Mouse (Mus musculus) brain, embryonic 14.5 days (tissue): ENCODE results near the gene Trim41. TPM values are rescaled to one million over a fixed set of nuclear protein-coding genes. Genes with fewer than 3 reads are reported as not detected.

Experiments
- DNase-seq: peaks from one replicate; pipeline ENCODE4 v3.0.0-alpha.2; 2011; ENCODE audit warnings: low read depth
- CTCF ChIP-seq: fragments of 200-500 bp; IDR thresholded peaks from 2 replicates; pipeline ENCODE4 v1.5.1; 2012; ENCODE audit warnings: inconsistent platforms, mild to moderate bottlenecking, moderate library complexity, borderline replicate concordance; ENCODE audit not compliant: insufficient read depth, insufficient read length; ENCODE audit errors: extremely low read depth
- POLR2A ChIP-seq: fragments of 200-500 bp; IDR thresholded peaks from 2 replicates; pipeline ENCODE4 v1.6.1; 2012; ENCODE audit warnings: mild to moderate bottlenecking, inconsistent platforms, borderline replicate concordance; ENCODE audit not compliant: poor library complexity, insufficient read depth, insufficient read length, severe bottlenecking; ENCODE audit errors: extremely low read depth
- polyA plus RNA-seq: library from polyadenylated mRNA; depleted of rRNA; stranded (reverse); fragments of >200 nt; gene quantifications from 2 replicates; pipeline ENCODE4 v1.2.3, GENCODE M21; 2012; rRNA removed

Trim41 gene
- 39.3 and 44.2 TPM in 2 replicates for polyA plus RNA-seq

DNA sequence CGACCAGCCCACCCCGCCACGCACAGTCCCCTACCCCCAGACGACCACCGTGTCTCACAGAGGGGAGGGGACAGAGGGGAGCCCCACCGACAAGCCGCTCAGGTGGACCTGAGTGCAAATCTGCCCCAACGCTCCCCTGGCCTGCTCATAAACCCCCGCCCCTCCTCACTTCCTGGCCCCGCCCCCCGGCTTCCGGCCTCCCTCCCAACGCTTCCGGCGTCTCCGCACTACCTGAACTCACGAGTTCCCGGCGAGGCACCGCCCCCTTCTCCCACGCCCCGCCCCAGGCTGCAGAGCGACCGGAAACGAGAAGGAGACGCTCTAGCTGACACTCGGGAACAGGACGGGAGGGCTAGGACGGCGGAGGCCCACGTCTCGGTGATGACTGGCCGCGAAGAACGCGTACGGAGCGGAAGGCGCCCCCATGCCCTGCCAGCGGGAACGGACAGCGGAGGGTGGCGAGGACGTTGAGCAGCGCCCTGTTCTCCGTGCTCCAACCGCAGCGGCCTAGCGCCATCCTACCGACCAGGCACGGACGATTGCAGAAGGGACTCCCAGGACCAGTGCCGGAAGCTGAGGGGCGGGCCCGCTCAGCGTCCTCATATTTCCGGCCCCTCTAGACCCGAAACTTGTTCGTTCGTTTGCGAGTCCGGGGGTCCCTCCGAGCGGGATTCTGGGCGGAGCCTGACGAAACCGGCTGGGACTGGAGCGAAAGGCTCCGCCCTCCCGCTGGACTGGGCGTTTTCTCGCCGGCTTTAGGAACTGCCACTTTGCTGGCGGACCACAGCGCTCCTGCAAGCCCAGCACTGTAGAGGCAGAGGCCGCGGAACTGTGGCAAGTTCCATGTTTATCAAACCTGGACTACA, at the start of gene Trim41:
TSS of gene Trim41 (minus strand) at position 554 of the 866 bp plus-strand sequence.
- no peak; the same call in 1 of the 2 replicates for TF ChIP-seq POLR2A
- peak; percentile 100 for DNase-seq

DNA sequence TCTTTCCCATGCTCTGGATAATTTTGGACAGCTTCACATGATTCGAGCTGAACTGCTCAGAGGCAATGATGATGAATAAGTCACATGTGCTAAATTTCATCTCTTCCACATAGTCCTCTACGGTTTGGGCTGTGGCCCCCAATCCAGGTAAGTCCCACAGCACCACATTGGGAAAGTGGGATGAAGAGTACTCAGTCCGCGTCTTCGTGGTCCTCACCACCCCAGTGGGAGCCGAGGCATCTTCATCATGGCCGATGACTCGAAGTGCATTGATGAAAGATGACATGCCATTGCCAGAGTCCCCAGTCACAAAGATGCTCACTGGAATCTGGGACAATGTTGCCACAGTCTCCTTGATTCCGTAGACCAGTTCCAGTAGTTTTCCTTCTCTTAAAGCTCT, 49.3 kb upstream of the Trim41 start:
- TF ChIP-seq POLR2A = no peak
- TF ChIP-seq CTCF = no peak
- no peak for DNase-seq

DNA sequence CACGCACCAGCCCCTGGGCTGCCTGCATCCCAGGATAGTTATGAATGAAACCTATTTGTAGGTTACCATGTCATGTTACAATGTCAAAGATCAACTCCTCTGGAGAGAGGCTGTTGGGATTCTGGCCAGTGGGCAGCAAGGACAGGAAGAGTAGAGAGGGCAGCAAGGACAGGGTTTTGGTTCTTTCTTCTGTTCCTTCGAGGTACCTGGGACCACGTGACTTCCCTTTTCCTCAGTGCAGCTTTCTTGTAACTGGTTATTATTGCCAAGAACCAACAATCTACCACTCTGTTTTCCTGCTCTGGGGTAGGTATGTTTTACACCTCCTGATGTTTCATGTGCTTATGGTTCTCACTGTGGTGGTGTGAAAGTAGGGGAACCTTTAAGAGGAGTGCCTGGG, 46.7 kb upstream of the Trim41 start:
- DNase-seq = no peak
- TF ChIP-seq POLR2A (no peak), CTCF (no peak)

DNA sequence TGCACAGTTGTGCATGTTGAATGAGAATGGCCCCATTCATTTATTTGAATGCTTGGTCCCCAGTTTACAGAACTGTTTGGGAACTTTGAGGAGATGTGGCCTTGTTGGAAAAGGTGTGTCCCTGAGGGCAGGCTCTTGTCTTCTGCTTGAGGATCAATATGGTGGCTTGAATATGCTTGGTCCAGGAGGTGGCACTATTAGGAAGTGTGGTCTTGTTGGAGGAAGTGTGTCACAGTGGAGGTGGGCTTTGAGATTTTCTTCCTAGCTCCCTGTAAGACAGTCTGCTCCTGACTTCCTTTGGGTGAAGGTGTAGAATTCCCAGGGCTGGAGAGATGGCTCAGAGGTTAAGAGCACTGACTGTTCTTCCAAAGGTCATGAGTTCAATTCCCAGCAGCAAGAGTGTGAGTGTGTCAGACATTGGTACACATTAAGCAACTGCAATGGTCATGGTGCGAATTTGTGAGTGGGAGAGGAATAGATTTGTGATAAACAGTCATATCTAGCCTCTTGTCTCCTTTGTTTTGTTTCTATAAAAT, 45.7 kb upstream of the Trim41 start:
- no peak for DNase-seq
- TF ChIP-seq CTCF (no peak), POLR2A (no peak)

DNA sequence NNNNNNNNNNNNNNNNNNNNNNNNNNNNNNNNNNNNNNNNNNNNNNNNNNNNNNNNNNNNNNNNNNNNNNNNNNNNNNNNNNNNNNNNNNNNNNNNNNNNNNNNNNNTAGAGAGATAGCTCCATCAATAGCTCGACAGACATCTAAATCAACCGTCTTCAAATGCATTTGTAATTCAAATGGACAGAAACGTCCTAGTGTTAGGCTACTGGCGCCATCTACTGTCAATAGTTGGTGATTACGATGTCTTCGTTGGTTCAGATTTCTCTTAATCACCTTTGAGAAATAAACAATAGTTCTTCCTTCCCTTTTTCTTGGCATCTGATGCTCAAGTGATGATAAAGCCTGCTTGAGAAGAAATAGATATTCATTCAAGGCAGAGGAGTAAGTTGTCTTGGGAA, 41.9 kb upstream of the Trim41 start:
- peak; percentile 88 for DNase-seq
- peak; percentile 62; the same call in 1 of the 2 replicates for TF ChIP-seq CTCF
- no peak for TF ChIP-seq POLR2A

DNA sequence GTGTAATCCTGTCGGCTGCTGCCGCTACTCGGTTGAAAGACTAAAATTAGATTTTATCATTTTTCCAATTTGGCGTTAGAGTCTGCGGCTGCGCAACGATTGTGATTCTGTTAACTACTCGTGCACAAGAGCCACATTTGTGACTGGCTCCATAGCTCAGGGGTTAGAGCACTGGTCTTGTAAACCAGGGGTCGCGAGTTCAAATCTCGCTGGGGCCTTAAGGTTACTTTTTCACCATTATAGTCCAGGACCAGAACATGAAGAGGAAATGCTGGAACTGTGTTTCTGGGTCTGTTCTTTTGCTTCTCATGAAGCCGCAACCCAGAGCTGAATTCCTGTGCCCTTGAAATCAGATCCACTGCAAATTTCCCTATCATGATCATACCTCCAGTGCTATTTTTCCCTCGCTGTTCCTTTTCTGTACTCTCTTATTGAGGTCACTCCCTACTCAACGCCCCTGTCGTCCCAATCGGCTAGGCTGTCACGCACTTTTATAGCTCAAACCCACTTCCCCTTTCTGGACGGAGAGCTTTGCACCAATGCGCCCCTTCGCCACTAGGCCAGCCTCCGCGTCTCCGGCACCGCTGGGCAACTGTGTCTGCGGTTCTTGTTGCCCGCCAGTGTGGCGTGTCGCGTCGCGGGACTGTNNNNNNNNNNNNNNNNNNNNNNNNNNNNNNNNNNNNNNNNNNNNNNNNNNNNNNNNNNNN, 36.5 kb upstream of the Trim41 start:
- peak; percentile 91 for DNase-seq
- TF ChIP-seq CTCF (peak; percentile 22; the same call in 1 of the 2 replicates), POLR2A (no peak)

DNA sequence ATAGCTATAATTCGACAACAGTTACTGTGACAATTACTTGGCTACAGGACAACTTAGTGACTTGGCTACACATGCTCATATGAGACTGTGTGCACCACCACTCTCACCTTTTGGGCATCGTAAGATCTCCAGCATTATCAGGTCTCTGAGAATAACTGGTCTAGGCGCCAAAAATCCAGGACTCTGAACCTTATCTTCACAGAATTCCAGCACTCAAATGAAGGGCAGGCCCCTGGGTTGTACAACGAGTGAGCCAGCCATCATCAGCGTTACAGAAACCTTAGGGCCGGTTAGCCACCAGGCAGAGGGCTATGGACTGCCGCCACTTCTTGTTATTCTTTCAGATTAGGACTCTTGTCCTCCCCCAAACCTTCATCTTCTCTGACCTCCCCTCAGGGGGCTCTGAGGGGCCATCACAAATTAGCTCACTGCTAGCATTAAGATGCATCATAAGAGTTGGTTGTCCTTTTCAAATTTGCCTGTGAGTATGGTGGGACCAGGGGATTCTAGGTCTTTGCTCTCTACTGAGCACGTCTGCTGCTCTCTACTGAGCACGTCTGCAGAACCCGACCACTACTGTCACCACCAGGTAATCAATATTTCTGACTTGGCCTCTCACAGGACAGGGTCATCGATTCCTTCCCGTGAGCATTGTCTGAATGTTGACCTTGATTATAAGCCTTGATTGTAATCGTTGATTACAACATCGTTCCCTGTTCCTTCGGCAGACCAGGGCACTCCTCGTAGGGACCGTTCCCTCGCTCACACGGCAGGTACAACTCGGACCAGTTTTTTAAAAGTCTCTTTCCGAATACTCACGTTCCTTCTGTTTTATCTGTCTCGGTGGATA, 35.7 kb upstream of the Trim41 start:
- no peak for DNase-seq
- no peak for TF ChIP-seq CTCF

DNA sequence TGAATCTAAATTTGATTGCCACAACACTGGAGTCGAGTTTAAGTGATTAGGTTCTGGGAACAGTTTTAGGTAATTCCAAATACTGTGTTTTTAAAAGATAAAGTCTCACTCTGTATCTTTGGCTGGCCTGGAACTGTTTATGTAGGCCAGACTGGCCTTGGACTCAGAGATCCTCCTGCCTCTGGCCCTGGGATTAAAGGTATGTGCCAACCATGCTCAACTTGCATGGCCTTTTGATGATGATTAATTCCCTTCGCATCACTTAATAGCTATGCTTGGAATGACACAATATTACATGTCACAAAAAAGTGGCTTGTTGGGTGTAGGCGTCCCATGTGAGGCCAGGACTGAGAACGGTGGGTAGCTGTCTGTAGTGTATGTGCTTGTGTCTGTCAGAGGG, 35.0 kb upstream of the Trim41 start:
- TF ChIP-seq CTCF (no peak), POLR2A (no peak)
- no peak for DNase-seq

DNA sequence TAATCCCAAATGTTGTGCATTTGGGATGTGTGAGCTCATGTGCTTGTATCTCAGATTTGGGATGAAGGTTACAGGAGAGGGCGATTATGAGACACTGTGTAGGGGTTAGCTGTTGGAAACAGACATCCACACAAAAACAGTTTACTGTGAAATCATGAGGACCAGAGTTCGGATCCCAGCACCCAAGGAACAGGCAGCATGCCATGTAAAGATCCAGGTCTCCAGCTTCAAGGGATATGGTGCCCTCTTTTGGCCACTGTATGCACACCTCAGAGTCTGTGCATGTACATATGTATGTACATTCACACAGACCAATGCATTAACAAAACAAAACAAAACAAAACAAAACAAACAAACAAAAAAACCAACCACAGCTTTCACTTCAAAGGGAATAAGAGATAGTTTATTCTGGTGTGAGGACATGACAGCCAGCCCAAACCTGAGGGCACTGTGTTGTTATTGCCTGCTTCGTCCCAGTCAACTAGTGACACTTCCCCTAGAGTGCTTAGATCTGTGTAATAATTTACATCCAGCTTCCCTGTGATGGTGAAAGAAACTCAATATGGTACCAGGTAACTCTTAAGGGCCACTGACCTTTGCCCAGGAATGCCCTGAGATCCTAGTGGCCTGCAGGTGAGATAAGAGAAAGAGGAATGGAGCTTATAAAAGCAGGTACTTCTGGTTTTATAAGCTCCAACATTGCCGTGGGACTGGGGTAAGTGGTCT, 34.3 kb upstream of the Trim41 start:
- no peak for DNase-seq
- TF ChIP-seq POLR2A (no peak), CTCF (no peak)

DNA sequence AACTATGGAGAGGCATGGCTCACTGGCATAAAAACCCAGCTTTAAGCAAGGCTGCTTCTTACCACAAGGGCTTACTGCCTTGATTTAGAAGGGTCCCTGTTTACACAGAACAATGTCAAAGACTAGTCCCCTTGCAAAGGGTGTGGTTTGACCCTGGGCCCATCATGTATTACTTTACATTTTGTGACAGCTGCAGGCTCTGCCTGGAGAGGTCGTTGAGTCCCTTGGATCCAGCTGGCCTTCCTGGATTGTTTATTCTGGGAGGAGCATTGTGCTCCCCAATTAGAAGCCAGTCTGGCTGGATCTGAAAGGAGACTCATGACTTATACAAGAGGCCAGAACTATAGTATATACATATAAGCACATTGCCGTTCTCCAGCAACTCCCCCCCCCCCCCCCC, 33.1 kb upstream of the Trim41 start:
- TF ChIP-seq POLR2A = no peak
- no peak for DNase-seq
